Mouse (Mus musculus): ENCODE measurements around the gene Hspb8. TPM values are rescaled to one million over a fixed set of nuclear protein-coding genes. Genes with fewer than 3 reads are reported as not detected.

The Hspb8 gene
- polyA plus RNA-seq, 1 experiment = 7.8 TPM

DNA sequence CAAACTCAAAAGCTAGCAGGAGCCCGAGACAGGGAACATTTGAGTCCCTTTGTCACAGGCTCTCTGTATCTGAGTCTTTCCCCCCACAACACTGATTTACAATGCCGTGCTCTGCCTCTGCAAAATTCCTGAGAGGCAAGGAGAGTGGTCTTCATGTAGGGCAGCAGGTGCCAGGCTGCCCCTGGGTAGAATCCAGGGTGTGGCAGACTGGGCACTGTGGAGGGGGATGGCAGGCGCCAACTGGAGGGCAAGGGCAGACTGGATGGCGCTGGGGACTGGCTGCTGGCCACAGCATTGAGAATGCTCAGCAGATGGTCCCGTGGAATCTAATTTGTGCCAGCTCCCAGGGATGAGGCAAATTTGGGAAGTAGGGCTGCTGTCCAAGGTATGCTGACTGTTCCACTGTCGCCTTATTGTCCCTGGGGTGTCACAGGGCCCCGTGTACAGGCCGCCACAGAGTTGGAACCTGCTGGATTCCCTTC is 20.8 kb upstream of the Hspb8 start:
- TF ChIP-seq POLR2A (IDR thresholded peaks at IDR 0.05; ENCODE audit: low read depth, low read length) (no peak), CTCF (IDR thresholded peaks at IDR 0.05; ENCODE audit: extremely low read depth, insufficient read length, insufficient replicate concordance, low read depth, low read length) (no peak)
- 72% methylated on average over 8 of the region's 8 CpGs for WGBS
- Histone ChIP-seq H3K36me3 (ENCODE audit: control insufficient read depth, insufficient read depth, low read length) (no peaks in the 10 kb centered on the region), H3K27ac (ENCODE audit: insufficient read depth, low read depth, low read length) (no peak overlapping the region), H3K4me1 (ENCODE audit: control insufficient read depth, insufficient read depth, insufficient read length, low read length) (no peaks in the 10 kb centered on the region), H3K4me3 (ENCODE audit: low read depth, low read length) (no peak overlapping the region), H3K27me3 (ENCODE audit: control insufficient read depth, insufficient read depth, low read length) (no peaks in the 10 kb centered on the region)

GRCm38 (mm10) chr5:116442697-116443458 is 20.2 kb upstream of the Hspb8 start:
- Histone ChIP-seq H3K4me1 (ENCODE audit: control insufficient read depth, insufficient read depth, insufficient read length, low read length) (no peaks in the 10 kb centered on the region), H3K27me3 (ENCODE audit: control insufficient read depth, insufficient read depth, low read length) (no peaks in the 10 kb centered on the region), H3K27ac (ENCODE audit: insufficient read depth, low read depth, low read length) (no peak overlapping the region), H3K36me3 (ENCODE audit: control insufficient read depth, insufficient read depth, low read length) (no peaks in the 10 kb centered on the region), H3K4me3 (ENCODE audit: low read depth, low read length) (no peak overlapping the region)
- WGBS = 78% methylated on average over 7 of the region's 7 CpGs
- TF ChIP-seq POLR2A (IDR thresholded peaks at IDR 0.05; ENCODE audit: low read depth, low read length) (no peak), CTCF (IDR thresholded peaks at IDR 0.05; ENCODE audit: extremely low read depth, insufficient read length, insufficient replicate concordance, low read depth, low read length) (no peak)

GRCm38 (mm10) chr5:116440251-116440650 is 17.6 kb upstream of the Hspb8 start:
- Histone ChIP-seq H3K36me3 (ENCODE audit: control insufficient read depth, insufficient read depth, low read length) (no peaks in the 10 kb centered on the region), H3K27me3 (ENCODE audit: control insufficient read depth, insufficient read depth, low read length) (no peaks in the 10 kb centered on the region), H3K4me1 (ENCODE audit: control insufficient read depth, insufficient read depth, insufficient read length, low read length) (no peaks in the 10 kb centered on the region), H3K4me3 (ENCODE audit: low read depth, low read length) (no peak overlapping the region), H3K27ac (ENCODE audit: insufficient read depth, low read depth, low read length) (no peak overlapping the region)
- TF ChIP-seq POLR2A (IDR thresholded peaks at IDR 0.05; ENCODE audit: low read depth, low read length) (no peak), CTCF (IDR thresholded peaks at IDR 0.05; ENCODE audit: extremely low read depth, insufficient read length, insufficient replicate concordance, low read depth, low read length) (no peak)
- WGBS = 42% methylated on average over 4 of the region's 4 CpGs

GRCm38 (mm10) chr5:116438328-116438727 is 15.7 kb upstream of the Hspb8 start:
- 65% methylated on average over 4 of the region's 4 CpGs for WGBS

GRCm38 (mm10) chr5:116436117-116436516 is 13.5 kb upstream of the Hspb8 start:
- no peaks in the 10 kb centered on the region for H3K27me3 ChIP-seq (ENCODE audit: control insufficient read depth, insufficient read depth, low read length)
- no peaks in the 10 kb centered on the region for H3K36me3 ChIP-seq (ENCODE audit: control insufficient read depth, insufficient read depth, low read length)
- no peak overlapping the region for H3K4me3 ChIP-seq (ENCODE audit: low read depth, low read length)
- TF ChIP-seq CTCF (IDR thresholded peaks at IDR 0.05; ENCODE audit: extremely low read depth, insufficient read length, insufficient replicate concordance, low read depth, low read length) (no peak), POLR2A (IDR thresholded peaks at IDR 0.05; ENCODE audit: low read depth, low read length) (no peak)
- no peak overlapping the region for H3K27ac ChIP-seq (ENCODE audit: insufficient read depth, low read depth, low read length)
- no peaks in the 10 kb centered on the region for H3K4me1 ChIP-seq (ENCODE audit: control insufficient read depth, insufficient read depth, insufficient read length, low read length)

More at GRCm38 (mm10) chr5:116438328-116438727, 15.7 kb upstream of the Hspb8 start:
- Histone ChIP-seq H3K36me3 (ENCODE audit: control insufficient read depth, insufficient read depth, low read length) (no peaks in the 10 kb centered on the region), H3K4me1 (ENCODE audit: control insufficient read depth, insufficient read depth, insufficient read length, low read length) (no peaks in the 10 kb centered on the region), H3K27ac (ENCODE audit: insufficient read depth, low read depth, low read length) (no peak overlapping the region), H3K4me3 (ENCODE audit: low read depth, low read length) (no peak overlapping the region), H3K27me3 (ENCODE audit: control insufficient read depth, insufficient read depth, low read length) (no peaks in the 10 kb centered on the region)
- TF ChIP-seq CTCF (IDR thresholded peaks at IDR 0.05; ENCODE audit: extremely low read depth, insufficient read length, insufficient replicate concordance, low read depth, low read length) = no peak
- no peak for TF ChIP-seq POLR2A (IDR thresholded peaks at IDR 0.05; ENCODE audit: low read depth, low read length)

GRCm38 (mm10) chr5:116434976-116435850 is 12.5 kb upstream of the Hspb8 start:
- Histone ChIP-seq H3K4me1 (ENCODE audit: control insufficient read depth, insufficient read depth, insufficient read length, low read length) (no peaks in the 10 kb centered on the region), H3K4me3 (ENCODE audit: low read depth, low read length) (no peak overlapping the region), H3K27ac (ENCODE audit: insufficient read depth, low read depth, low read length) (no peak overlapping the region), H3K27me3 (ENCODE audit: control insufficient read depth, insufficient read depth, low read length) (no peaks in the 10 kb centered on the region), H3K36me3 (ENCODE audit: control insufficient read depth, insufficient read depth, low read length) (no peaks in the 10 kb centered on the region)
- 62% methylated on average over 13 of the region's 13 CpGs for whole genome bisulfite sequencing
- TF ChIP-seq POLR2A (IDR thresholded peaks at IDR 0.05; ENCODE audit: low read depth, low read length) = no peak
- no peak for TF ChIP-seq CTCF (IDR thresholded peaks at IDR 0.05; ENCODE audit: extremely low read depth, insufficient read length, insufficient replicate concordance, low read depth, low read length)

GRCm38 (mm10) chr5:116432871-116433270 is 10.2 kb upstream of the Hspb8 start:
- WGBS = 52% methylated on average over 7 of the region's 7 CpGs
- Histone ChIP-seq H3K27ac (ENCODE audit: insufficient read depth, low read depth, low read length) (no peak overlapping the region), H3K4me1 (ENCODE audit: control insufficient read depth, insufficient read depth, insufficient read length, low read length) (no peaks in the 10 kb centered on the region), H3K27me3 (ENCODE audit: control insufficient read depth, insufficient read depth, low read length) (no peaks in the 10 kb centered on the region), H3K4me3 (ENCODE audit: low read depth, low read length) (no peak overlapping the region), H3K36me3 (ENCODE audit: control insufficient read depth, insufficient read depth, low read length) (no peaks in the 10 kb centered on the region)
- TF ChIP-seq POLR2A (IDR thresholded peaks at IDR 0.05; ENCODE audit: low read depth, low read length) (no peak), CTCF (IDR thresholded peaks at IDR 0.05; ENCODE audit: extremely low read depth, insufficient read length, insufficient replicate concordance, low read depth, low read length) (no peak)

Measured in small intestine, adult 2 months (tissue).